Mouse (Mus musculus) sigmoid colon, adult 10 weeks (tissue): ENCODE data around the gene Klk1b5. TPM values are rescaled to one million over a fixed set of nuclear protein-coding genes. Genes with fewer than 3 reads are reported as not detected.

Experiments used
- polyA plus RNA-seq: library from polyadenylated mRNA; stranded (reverse); fragments of 350-450 nt; fragmentation: Illumina TruSeq; extraction: RNeasy Lipid Tissue Mini Kit (QIAGEN cat#74804); gene quantifications from one replicate; pipeline ENCODE4 v1.2.3, GENCODE M21; 2014; ENCODE audit warnings: low read depth, low replicate concordance

The Klk1b5 gene
- polyA plus RNA-seq, result not detected

DNA sequence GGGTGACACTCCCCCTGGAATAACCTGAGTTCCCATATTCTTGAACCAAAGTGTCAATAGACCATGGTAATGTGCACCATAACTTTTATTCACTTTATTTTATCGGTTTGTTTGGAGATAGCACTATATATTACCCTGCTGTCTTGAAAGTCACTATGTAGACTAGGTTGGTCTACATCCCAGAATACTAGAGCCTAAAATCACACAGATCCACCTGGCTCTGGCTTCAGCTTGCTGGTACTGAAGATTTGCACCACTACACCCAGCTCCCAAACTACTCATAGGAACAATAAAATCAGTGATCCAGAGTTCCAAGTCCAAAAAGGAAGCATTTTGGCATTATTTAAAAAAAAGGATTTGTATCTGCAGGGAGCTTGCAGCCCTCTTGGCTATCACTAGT, at the start of gene Klk1b5:
Klk1b5 (plus strand) TSS at position 301 of the 400 bp plus-strand sequence.

DNA sequence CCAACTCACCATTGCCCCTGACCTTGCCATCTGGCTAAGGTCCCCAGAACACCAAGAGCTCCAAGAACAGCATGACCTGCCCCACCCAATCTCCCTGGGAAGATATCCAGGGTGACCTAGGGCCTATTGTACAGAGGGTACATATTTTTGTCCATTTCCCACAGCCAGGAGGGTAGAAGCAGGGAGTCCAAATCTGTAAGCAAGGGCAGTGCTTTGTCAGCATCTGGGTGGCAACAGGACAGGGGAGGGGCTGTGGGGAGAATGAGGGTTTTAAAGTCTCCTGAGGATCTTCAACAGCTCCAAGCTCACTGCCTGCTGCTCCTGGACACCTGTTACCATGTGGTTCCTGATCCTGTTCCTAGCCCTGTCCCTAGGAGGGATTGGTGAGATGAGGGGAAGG, 27.8 kb upstream of the Klk1b5 start, which contains the start of gene Klk1b24:
Klk1b24 (plus strand) TSS at position 301 of the 400 bp plus-strand sequence.

DNA sequence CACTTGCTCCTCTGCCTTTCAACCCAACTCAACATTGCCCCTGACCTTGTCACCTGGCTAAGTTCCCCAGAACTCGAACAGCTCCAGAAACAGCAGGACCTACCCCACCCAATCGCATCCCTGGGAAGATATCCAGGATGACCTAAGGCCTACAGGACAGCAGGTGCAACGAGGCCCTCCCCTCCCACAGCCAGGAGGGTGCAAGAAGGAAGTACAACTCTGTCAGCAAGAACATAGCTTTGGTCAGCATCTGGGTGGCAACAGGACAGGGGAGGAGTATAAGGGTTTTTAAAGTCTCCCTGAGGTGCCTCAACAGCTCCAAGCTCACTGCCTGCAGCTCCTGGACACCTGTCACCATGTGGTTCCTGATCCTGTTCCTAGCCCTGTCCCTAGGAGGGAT, 17.9 kb upstream of the Klk1b5 start, which contains the start of gene Klk1b3:
Klk1b3 (plus strand) TSS at position 301 of the 400 bp plus-strand sequence.

DNA sequence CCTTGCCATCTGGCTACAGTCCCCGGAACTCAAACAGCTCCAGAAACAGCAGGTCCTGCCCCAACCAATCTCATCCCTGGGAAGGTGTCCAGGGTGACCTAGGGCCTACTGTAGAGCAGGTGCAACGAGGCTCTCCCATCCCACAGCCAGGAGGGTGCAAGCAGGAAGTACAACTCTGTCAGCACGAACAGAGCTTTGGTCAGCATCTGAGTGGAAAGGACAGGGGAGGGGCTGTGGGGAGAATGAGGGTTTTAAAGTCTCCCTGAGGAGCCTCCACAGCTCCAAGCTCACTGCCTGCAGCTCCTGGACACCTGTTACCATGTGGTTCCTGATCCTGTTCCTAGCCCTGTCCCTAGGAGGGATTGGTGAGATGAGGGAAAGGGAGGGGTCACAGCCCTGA, 8.6 kb upstream of the Klk1b5 start, which contains the start of gene Klk1b4:
Klk1b4 (plus strand) TSS at position 301 of the 400 bp plus-strand sequence.

DNA sequence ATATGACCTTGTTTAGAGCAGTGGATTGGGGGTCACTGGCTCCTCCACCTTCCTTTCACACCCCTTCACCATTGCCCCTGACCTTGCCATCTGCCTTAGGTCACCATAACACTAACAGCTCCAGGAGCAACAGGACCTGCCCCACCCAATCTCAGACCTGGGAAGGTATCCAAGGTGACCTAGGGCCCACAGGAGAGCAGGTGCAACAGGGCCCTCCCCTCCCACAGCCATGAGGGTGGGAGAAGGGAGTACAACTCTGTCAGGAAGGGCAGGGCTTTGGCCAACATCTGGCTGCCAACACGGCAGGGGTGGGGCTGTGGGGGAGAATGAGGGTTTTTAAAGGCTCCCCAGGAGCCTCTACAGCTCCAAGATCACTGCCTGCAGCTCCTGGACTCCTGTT, 9.3 kb downstream of the Klk1b5 start, which contains the start of gene Klk1:
Klk1 (plus strand) TSS at position 285 of the 400 bp plus-strand sequence.

DNA sequence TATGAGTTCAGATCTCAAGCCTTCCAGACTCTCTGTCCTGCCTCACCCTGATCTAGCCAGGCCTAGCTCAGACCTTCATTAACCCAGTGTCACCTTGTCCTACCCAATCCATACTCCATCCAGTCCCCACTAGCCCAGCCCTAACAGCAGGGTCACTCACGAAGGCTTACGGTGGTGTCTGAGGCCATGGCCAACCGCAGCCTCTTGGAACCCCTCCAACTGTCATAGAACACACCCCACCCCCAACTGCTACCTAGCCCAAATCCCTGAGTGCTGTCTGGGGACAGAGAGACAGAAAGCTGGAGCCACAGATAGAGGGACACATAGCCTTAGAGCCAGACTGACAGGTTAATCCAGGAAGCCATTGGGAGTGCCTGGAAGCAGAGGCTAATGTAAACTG, 20.2 kb downstream of the Klk1b5 start, which contains the start of gene Gm36864:
Gm36864 (plus strand) TSS at position 269 of the 400 bp plus-strand sequence.

DNA sequence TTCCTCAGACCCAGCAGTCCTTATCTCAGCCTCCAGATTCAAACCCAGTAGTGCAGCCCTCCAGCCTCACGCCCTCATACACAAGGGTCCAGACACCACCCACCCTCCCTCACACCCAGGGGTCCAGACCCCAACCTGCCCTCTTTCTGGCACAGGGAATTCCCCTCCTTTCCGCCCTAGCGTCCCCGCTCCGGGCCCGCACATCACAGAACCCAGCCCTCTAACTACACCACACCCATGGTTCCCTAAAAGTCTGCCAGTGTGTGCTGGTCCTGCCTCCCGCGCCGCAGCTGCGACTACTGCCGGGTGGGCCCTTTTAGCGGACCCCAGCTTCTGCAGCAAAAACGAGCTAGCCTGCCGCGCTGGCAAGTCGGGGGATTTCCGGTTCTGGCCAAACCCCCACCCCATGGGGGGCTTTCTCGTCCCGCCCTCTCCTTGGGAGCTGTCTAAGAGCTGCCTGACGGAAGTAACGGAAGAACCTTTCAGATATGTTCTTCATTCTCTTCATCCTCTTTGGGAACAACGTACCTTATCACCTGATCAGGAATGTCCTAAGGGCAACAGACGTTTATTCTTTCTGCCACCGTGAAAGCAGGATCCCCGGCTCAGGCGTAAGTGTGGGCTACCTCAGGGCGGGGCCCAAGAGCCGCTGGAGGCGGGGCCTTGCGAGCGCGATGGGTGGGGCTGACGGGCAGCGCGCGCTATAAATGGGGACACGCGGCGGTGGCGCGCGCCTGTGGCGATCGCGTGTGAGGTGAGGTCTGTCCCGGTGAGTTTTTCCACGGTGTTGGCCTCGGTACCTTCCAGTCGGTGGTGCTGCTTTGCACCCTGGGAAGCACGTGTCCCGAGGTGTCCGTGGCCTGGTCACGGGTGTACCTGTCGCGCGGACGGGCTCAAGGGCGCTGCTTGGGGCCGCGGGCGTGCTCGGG, 30.6 kb downstream of the Klk1b5 start, which contains the start of the genes 1700028J19Rik and 2410002F23Rik:
1700028J19Rik (minus strand) TSS at position 641 of the 929 bp plus-strand sequence.
2410002F23Rik (plus strand) TSS at position 668 of the 929 bp plus-strand sequence.

DNA sequence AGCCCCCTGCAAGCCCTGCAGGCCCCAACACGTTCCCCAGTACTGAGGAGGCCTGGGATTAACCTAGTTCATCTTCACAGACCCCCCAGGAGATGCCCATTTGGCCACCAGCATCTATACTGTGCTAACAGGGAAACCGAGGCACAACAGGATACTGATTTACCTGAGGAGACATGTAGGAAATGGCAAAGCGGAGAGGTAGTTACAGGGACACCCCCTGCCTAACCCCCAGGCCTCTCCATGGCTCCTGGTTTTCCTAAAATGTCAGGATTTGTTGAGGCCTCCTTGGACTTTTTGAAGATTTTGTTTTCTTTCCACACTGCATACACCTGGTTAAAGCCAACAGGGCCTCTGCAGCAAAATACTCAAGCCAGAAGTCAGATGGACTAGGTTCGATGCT, 41.5 kb downstream of the Klk1b5 start, which contains the start of gene Acp4:
Acp4 (minus strand) TSS at position 101 of the 400 bp plus-strand sequence.

DNA sequence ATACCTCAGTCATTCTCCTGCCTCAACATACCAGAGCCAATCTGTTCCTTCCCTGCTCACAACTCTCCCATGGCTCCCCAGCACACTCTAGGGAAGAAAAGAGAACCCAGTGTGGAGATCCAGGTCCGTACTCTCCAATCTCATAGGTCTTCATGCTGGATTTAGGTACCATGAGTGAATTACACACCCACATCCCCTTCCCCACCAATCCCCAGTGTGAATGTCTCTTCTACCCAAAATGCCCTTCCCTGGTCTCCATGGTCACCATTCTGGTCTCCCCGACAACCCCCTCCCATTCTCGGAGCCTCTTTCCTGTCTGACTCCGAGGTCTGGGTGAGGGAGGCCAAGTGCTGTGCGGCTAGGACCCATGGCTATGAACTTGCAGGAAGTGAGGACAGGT, 45.4 kb downstream of the Klk1b5 start, which contains the start of gene Gm15517:
Gm15517 (plus strand) TSS at position 301 of the 400 bp plus-strand sequence.

Other genes with a start within 250 kb of the Klk1b5 start
- not detected for gene Klk1b1, start 249.2 kb upstream of the Klk1b5 start, polyA plus RNA-seq
- gene Klk1b9, start 239.9 kb upstream of the Klk1b5 start, polyA plus RNA-seq, result not detected
- not detected for gene Klk1b11, start 220.1 kb upstream of the Klk1b5 start, polyA plus RNA-seq
- not detected for gene Klk1b26, start 203.8 kb upstream of the Klk1b5 start, polyA plus RNA-seq
- not detected for gene Klk1b27, start 163.7 kb upstream of the Klk1b5 start, polyA plus RNA-seq
- gene Klk1b21, start 113.6 kb upstream of the Klk1b5 start, polyA plus RNA-seq, result not detected
- gene Klk1b22, start 103.3 kb upstream of the Klk1b5 start, polyA plus RNA-seq, result not detected
- not detected for gene Klk1b16, start 79.2 kb upstream of the Klk1b5 start, polyA plus RNA-seq
- gene Klk1b24, start 27.7 kb upstream of the Klk1b5 start, polyA plus RNA-seq, result not detected
- not detected for gene Klk1b3, start 17.8 kb upstream of the Klk1b5 start, polyA plus RNA-seq
- not detected for gene Klk1b4, start 8.5 kb upstream of the Klk1b5 start, polyA plus RNA-seq
- gene Klk1, start 9.4 kb downstream of the Klk1b5 start, polyA plus RNA-seq, result 428 TPM
- gene Gm36864, start 20.2 kb downstream of the Klk1b5 start, polyA plus RNA-seq, result not detected
- gene 1700028J19Rik, start 30.8 kb downstream of the Klk1b5 start, polyA plus RNA-seq, result 0.47 TPM
- 65.7 TPM for gene 2410002F23Rik, start 30.8 kb downstream of the Klk1b5 start, polyA plus RNA-seq
- not detected for gene Acp4, start 41.4 kb downstream of the Klk1b5 start, polyA plus RNA-seq
- gene Gm15517, start 45.5 kb downstream of the Klk1b5 start, polyA plus RNA-seq, result not detected
- 1.2 TPM for gene Clec11a, start 91.0 kb downstream of the Klk1b5 start, polyA plus RNA-seq
- gene Shank1, start 94.3 kb downstream of the Klk1b5 start, polyA plus RNA-seq, result 0.28 TPM
- not detected for gene Syt3, start 168.2 kb downstream of the Klk1b5 start, polyA plus RNA-seq
- gene 1700008O03Rik, start 169.9 kb downstream of the Klk1b5 start, polyA plus RNA-seq, result not detected
- not detected for gene Lrrc4b, start 213.1 kb downstream of the Klk1b5 start, polyA plus RNA-seq
- gene Aspdh, start 249.4 kb downstream of the Klk1b5 start, polyA plus RNA-seq, result not detected